Mouse (Mus musculus) urinary bladder, postnatal 4 days (tissue): ENCODE measurements around the gene Tas2r103.

Experiments used
- DNase-seq, 2 experiments: peaks; one replicate each; pipeline ENCODE4 v3.0.0; 2021 to 2022; ENCODE audit warnings: low spot score in 2 of 2

The Tas2r103 gene

DNA sequence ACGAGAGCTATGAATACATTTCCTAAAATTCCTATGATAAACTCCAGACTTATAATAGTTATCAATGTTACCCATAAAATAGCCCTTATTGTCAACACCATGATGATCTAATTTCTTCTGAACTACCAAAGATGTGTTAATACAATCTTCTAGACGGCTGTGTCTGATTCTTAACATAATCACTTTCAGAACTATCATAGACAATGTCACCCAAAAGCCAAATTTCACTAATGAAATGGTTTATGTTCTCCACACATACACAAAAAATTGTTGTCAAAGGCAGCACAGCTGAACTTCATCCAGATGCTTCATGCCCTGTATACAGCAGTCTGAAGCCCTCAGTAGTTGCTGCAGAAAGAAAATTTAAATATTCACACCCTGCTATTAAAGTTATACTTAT lies at the start of gene Tas2r103:
Tas2r103 (minus strand) TSS at position 101 of the 400 bp plus-strand sequence.
- no peak for DNase-seq

- DNase-seq: no peak
These were observed 18.8 kb upstream of the Tas2r103 start, which contains the start of gene Tas2r140 for GRCm38 (mm10) chr6:133055716-133056115. Gene Tas2r140, minus strand, starts transcription at chr6:133055816.
